Mouse (Mus musculus): Measurements from ENCODE around the gene Stim1. TPM values are rescaled to one million over a fixed set of nuclear protein-coding genes. Genes with fewer than 3 reads are reported as not detected.

The Stim1 gene
- polyA plus RNA-seq (2021): 47.2 TPM

DNA sequence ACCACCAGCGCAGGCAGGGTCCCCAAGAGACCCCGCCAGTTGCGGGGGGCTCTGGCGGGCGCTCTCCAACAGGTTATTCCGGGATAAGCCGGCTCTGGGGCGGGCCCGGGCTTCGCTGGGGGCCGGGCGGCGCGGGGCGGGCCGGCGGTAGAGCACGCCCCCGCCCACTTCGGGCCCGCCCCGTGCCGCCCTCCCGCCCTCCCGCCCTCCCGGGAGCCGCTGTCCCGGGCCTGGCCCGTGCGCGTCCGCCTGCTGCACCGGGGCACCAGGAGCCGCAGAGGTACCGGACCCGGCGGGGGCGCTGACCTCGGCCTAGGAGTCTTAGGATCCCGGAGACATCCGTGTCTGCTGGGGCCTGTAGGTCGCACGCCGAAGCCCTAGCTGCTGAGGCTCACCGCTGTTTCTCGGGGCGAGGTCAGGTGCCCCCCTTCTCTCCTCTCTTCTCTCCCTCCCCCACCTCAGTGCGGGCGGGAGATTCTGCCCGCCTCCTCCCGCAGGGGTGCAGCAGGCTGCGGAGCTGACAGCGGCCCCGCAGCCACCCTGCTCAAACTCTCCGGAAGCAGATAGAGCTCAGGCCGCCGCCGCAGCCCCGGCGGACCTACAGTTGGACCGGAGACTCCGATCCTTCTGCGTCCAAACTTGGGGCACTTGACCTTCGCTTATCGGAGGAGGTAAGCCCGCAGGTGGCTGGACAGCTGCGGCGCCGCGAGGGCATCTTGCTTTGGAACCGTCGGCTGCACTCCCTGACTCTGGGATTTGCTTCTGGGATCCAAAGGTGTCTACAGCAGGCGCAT is at the start of gene Stim1:
Gene Stim1 (plus strand): TSS at position 206 of the 794 bp plus-strand sequence.
- ATAC-seq (peak; percentile 91), DNase-seq (ENCODE audit: low read depth, low spot score) (peak; percentile 19)
- no peaks in the 10 kb centered on the region for H3K27me3 ChIP-seq
- CTCF ChIA-PET: interaction anchor here (0.7 to 1.9 kb wide), 7 partner anchors 10 to 153 kb away, joined by 3 to 6 read pairs (median 3); no protein-coding TSS in a partner anchor
- in situ Hi-C loops (cut with MboI; ENCODE audit: low pct_unique_long_range_greater_than_20kb): loop anchor here (5.0 to 25.0 kb wide), 2 partner anchors 140 to 420 kb away; partner anchors contain the start of genes Olfr557 and Trim68
- TF ChIP-seq CTCF (IDR thresholded peaks at IDR 0.05): no peak
- POLR2A ChIA-PET: interaction anchor here (0.5 to 1.0 kb wide), 4 partner anchors 9 to 119 kb away, joined by 3 read pairs; no protein-coding TSS in a partner anchor

GRCm38 (mm10) chr7:102221899-102222298 is 45.7 kb upstream of the Stim1 start:
- in situ Hi-C loops (cut with MboI; ENCODE audit: low pct_unique_long_range_greater_than_20kb): no loop called here
- DNase-seq (ENCODE audit: low read depth, low spot score) (no peak), ATAC-seq (no peak)
- ChIA-PET CTCF (interaction anchor here (0.7 to 4.0 kb wide), 3 partner anchors 11 to 62 kb away, joined by 3 to 19 read pairs (median 4); partner anchors contain the start of genes Nup98 and Pgap2), POLR2A (interaction anchor here (0.7 kb wide), 1 partner anchor 16 kb away, joined by 3 read pairs; no protein-coding TSS in a partner anchor)
- H3K27me3 ChIP-seq: no peaks in the 10 kb centered on the region
- TF ChIP-seq CTCF (IDR thresholded peaks at IDR 0.05): no peak

DNA sequence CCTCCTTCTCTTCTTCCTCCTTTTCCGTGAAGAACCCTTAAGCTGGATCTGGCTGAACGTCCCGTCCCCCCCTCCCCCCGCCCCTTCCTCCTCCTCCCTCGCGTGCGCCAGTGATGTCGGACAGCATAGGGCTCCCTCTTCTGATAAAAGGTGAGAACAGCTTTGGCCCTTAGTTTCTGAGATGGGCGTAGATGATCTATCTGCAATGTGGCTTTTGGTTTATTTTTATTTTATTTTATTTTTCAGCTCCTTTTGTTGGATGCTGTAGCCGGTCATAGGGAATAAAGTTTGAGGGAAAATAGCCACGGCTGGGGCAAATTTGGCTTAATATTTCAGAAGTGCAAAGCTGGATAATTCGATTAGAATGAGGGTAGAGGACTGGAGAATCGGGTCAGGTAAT is 45.3 kb upstream of the Stim1 start:
- ATAC-seq: peak; percentile 54
- CTCF ChIA-PET: interaction anchor here (1.5 to 4.0 kb wide), 3 partner anchors 11 to 53 kb away, joined by 4 to 19 read pairs (median 4); partner anchors contain the start of genes Nup98 and Pgap2

GRCm38 (mm10) chr7:102222830-102223556 is 44.6 kb upstream of the Stim1 start:
- in situ Hi-C loops (cut with MboI; ENCODE audit: low pct_unique_long_range_greater_than_20kb): no loop called here
- H3K27me3 ChIP-seq: no peaks in the 10 kb centered on the region
- ATAC-seq: peak; percentile 74
- CTCF ChIA-PET: interaction anchor here (1.0 to 4.0 kb wide), 4 partner anchors 12 to 203 kb away, joined by 4 to 19 read pairs (median 4); partner anchors contain the start of genes Nup98 and Pgap2
- TF ChIP-seq CTCF (IDR thresholded peaks at IDR 0.05): no peak
- POLR2A ChIA-PET: no interaction called here
- DNase-seq (ENCODE audit: low read depth, low spot score): no peak

More for the DNA sequence above, 45.3 kb upstream of the Stim1 start:
- H3K27me3 ChIP-seq: no peaks in the 10 kb centered on the region
- TF ChIP-seq CTCF (IDR thresholded peaks at IDR 0.05): peak; percentile 61
- no peak for DNase-seq (ENCODE audit: low read depth, low spot score)
- POLR2A ChIA-PET: interaction anchor here (0.7 kb wide), 1 partner anchor 15 kb away, joined by 3 read pairs; no protein-coding TSS in a partner anchor
- in situ Hi-C loops (cut with MboI; ENCODE audit: low pct_unique_long_range_greater_than_20kb): no loop called here

- in situ Hi-C loops (cut with MboI; ENCODE audit: low pct_unique_long_range_greater_than_20kb): no loop called here
- CTCF ChIA-PET: interaction anchor here (1.0 to 1.5 kb wide), 3 partner anchors 20 to 202 kb away, joined by 4 read pairs; no protein-coding TSS in a partner anchor
- POLR2A ChIA-PET: no interaction called here
- TF ChIP-seq CTCF (IDR thresholded peaks at IDR 0.05): no peak
- ATAC-seq (no peak), DNase-seq (ENCODE audit: low read depth, low spot score) (no peak)
- H3K27me3 ChIP-seq: no peaks in the 10 kb centered on the region
Observed at GRCm38 (mm10) chr7:102223883-102224738, 43.5 kb upstream of the Stim1 start.

- TF ChIP-seq CTCF (IDR thresholded peaks at IDR 0.05): no peak
- ATAC-seq: no peak
- in situ Hi-C loops (cut with MboI; ENCODE audit: low pct_unique_long_range_greater_than_20kb): loop anchor here (25.0 kb wide), 1 partner anchor 564 kb away; the partner anchor contains the start of gene Clpb
Observed at GRCm38 (mm10) chr7:102226051-102226450, 41.6 kb upstream of the Stim1 start.

DNA sequence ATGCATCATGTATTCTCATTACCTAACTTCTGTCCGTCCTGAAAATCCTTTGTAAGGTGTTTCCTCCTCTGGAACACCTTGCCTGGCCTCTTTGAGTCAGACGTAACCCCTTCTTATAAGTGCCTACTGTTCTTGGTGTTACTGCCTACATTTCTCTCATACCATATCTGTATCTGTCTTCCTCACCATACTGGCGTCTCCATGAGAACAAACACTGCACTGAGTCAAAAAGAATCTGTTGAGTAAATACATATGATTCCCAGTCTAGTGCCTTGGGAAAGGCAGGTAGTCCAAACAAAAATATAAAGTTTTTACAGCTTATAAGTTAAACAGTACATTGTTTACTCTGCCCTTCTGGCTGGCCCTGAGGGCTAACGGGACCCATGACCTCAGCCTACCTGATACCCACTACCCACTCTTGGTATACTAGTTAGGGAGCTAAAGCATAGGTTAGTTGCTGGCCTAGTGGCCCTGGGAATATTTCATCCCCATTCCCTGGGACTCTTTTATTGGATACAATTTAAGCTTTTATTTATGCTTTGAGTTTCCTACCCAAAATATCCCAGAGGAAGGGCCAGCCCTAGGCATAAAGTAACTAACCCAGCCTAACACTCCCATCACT is 39.4 kb upstream of the Stim1 start:
- TF ChIP-seq CTCF (IDR thresholded peaks at IDR 0.05): no peak
- DNase-seq (ENCODE audit: low read depth, low spot score): no peak
- ATAC-seq: no peak
- CTCF ChIA-PET: interaction anchor here (1.4 kb wide), 1 partner anchor 19 kb away, joined by 3 read pairs; no protein-coding TSS in a partner anchor
- in situ Hi-C loops (cut with MboI; ENCODE audit: low pct_unique_long_range_greater_than_20kb): loop anchor here (25.0 kb wide), 1 partner anchor 566 kb away; the partner anchor contains the start of gene Clpb
- H3K27me3 ChIP-seq: no peaks in the 10 kb centered on the region
- POLR2A ChIA-PET: interaction anchor here (0.5 to 0.8 kb wide), 3 partner anchors 13 to 86 kb away, joined by 3 read pairs; no protein-coding TSS in a partner anchor

More at GRCm38 (mm10) chr7:102226051-102226450, 41.6 kb upstream of the Stim1 start:
- ChIA-PET CTCF (no interaction called here), POLR2A (no interaction called here)
- H3K27me3 ChIP-seq: no peaks in the 10 kb centered on the region
- DNase-seq (ENCODE audit: low read depth, low spot score): no peak

DNA sequence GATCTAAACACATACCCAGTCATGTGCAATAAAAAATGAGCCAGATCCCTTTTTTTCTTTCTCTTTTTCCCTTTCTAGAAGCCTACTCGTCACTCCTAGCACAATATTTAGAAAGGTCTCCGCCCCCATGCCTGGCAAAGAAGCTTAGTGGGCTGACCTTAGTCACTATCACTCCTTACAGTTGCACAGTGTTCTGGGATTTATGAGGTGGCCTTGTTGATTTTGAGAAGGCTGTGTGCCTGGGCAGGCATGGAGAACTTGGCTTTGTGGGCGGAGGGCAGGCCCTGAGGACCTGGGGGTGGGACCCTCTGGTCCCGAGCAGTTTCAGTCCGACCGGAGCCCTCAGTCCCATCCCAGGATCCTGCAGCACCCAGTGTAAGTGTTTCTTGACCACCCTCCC is 37.8 kb upstream of the Stim1 start:
- ATAC-seq (no peak), DNase-seq (ENCODE audit: low read depth, low spot score) (no peak)
- TF ChIP-seq CTCF (IDR thresholded peaks at IDR 0.05): no peak
- POLR2A ChIA-PET: no interaction called here
- in situ Hi-C loops (cut with MboI; ENCODE audit: low pct_unique_long_range_greater_than_20kb): loop anchor here (25.0 kb wide), 1 partner anchor 568 kb away; the partner anchor contains the start of gene Clpb
- CTCF ChIA-PET: interaction anchor here (1.0 kb wide), 1 partner anchor 18 kb away, joined by 3 read pairs; no protein-coding TSS in a partner anchor
- no peaks in the 10 kb centered on the region for H3K27me3 ChIP-seq

- in situ Hi-C loops (cut with MboI; ENCODE audit: low pct_unique_long_range_greater_than_20kb): loop anchor here (25.0 kb wide), 1 partner anchor 571 kb away; the partner anchor contains the start of gene Clpb
- no peak for TF ChIP-seq CTCF (IDR thresholded peaks at IDR 0.05)
- no peaks in the 10 kb centered on the region for H3K27me3 ChIP-seq
- ATAC-seq (no peak), DNase-seq (ENCODE audit: low read depth, low spot score) (no peak)
- ChIA-PET POLR2A (no interaction called here), CTCF (no interaction called here)
Observed at GRCm38 (mm10) chr7:102233059-102233458, 34.5 kb upstream of the Stim1 start.

All from Patski (cell line).